Mouse (Mus musculus) embryonic fibroblast, embryonic 13.5 days (primary cell): Measurements from ENCODE around the gene Slc26a8.

Experiments
- CTCF ChIP-seq: IDR thresholded peaks from 2 replicates; pipeline ENCODE4 v1.5.1; 2011; ENCODE audit warnings: mild to moderate bottlenecking, control low read depth, low read length, moderate library complexity, borderline replicate concordance; ENCODE audit not compliant: insufficient read depth
- POLR2A ChIP-seq: IDR thresholded peaks from 2 replicates; pipeline ENCODE4 v1.6.1; 2011; ENCODE audit warnings: low read depth, mild to moderate bottlenecking, control low read depth, low read length, moderate library complexity

DNA sequence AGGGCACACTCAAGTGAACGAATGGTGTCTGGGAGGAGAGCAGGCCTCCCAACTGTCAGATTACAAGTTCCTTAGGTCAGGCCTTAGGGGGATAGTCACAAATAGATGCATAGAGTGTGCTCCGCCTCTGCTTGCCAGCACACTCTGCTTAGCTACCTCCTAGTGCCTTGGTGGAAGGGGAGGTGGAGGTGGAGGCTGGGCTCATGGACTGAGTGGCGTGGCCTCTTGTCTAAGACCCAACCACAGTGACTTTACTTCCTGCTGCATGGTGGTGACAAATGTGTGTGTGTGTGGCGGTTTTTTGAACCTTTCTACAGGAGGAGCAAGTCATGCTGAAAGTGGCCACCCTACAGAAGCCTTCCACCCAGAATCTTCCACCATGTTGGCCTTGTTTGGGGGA, 46.5 kb upstream of the Slc26a8 start:
- TF ChIP-seq CTCF (no peak), POLR2A (no peak)
